Mouse (Mus musculus) small intestine, adult 2 months (tissue): Measurements from ENCODE around the gene Crk.

Source experiments
- CTCF ChIP-seq: fragments of 200-500 bp; IDR thresholded peaks from 2 replicates; pipeline ENCODE4 v1.5.1; 2012; ENCODE audit warnings: low read depth, mild to moderate bottlenecking, control low read depth, inconsistent platforms, low read length, moderate library complexity, mixed read lengths; ENCODE audit not compliant: insufficient replicate concordance, insufficient read length; ENCODE audit errors: extremely low read depth
- POLR2A ChIP-seq: fragments of 200-500 bp; IDR thresholded peaks from 2 replicates; pipeline ENCODE4 v1.6.1; 2012; ENCODE audit warnings: low read depth, mild to moderate bottlenecking, control low read depth, inconsistent platforms, low read length, moderate library complexity

GRCm38 (mm10) chr11:75740204-75740603, 61.1 kb downstream of the Crk start:
- TF ChIP-seq CTCF (no peak), POLR2A (no peak)
